Mouse (Mus musculus) megakaryocyte, embryonic 14.5 days (primary cell): Measurements from ENCODE around the gene Ptpn13.

Experiments
- FLI1 ChIP-seq: IDR thresholded peaks from 2 replicates; pipeline ENCODE4 v1.6.1; 2012; ENCODE audit warnings: low read length, inconsistent platforms, mixed read lengths
- GATA1 ChIP-seq: IDR thresholded peaks from 3 replicates; pipeline ENCODE4 v1.6.1; 2012; ENCODE audit warnings: mixed read lengths, low read length, inconsistent platforms, borderline replicate concordance

- TF ChIP-seq GATA1 (no peak), FLI1 (no peak)
Measured at GRCm38 (mm10) chr5:103541542-103541941, 116.5 kb downstream of the Ptpn13 start.
